Mouse (Mus musculus) G1E (cell line): ENCODE data around the gene Zfp697.

ENCODE experiments used
- CTCF ChIP-seq: IDR thresholded peaks from 2 replicates; pipeline ENCODE4 v1.5.1; 2012; ENCODE audit warnings: low read depth, low read length, inconsistent platforms, mixed read lengths
- GATA1 ChIP-seq: IDR thresholded peaks from 2 replicates; pipeline ENCODE4 v1.6.1; 2012; ENCODE audit warnings: borderline replicate concordance, low read length, inconsistent platforms, mixed read lengths
- GATA2 ChIP-seq: IDR thresholded peaks from 2 replicates; pipeline ENCODE4 v1.6.1; 2012; ENCODE audit warnings: low read depth, low read length, inconsistent platforms, borderline replicate concordance
- POLR2AphosphoS5 ChIP-seq: IDR thresholded peaks from 2 replicates; pipeline ENCODE4 v1.6.1; 2012; ENCODE audit warnings: low read depth, low read length, inconsistent platforms; ENCODE audit not compliant: insufficient replicate concordance
- TAL1 ChIP-seq: conservative IDR thresholded peaks from 2 replicates; pipeline ENCODE4 v1.6.1; 2012; ENCODE audit warnings: low read depth, low read length, inconsistent platforms, mixed read lengths

GRCm38 (mm10) chr3:98387756-98388155 lies 5.5 kb downstream of the Zfp697 start:
- TF ChIP-seq GATA1 (no peak), CTCF (no peak), TAL1 (no peak), POLR2AphosphoS5 (no peak), GATA2 (no peak)
